Mouse (Mus musculus) brown adipose tissue, adult 24 weeks (tissue): Measurements from ENCODE around the gene D17H6S53E. TPM values are rescaled to one million over a fixed set of nuclear protein-coding genes. Genes with fewer than 3 reads are reported as not detected.

Source experiments
- H3K27ac ChIP-seq: fragments of 200-500 bp; replicated peaks from 2 replicates; pipeline ENCODE4 v1.5.1; 2012; ENCODE audit warnings: low read depth, mild to moderate bottlenecking, low read length
- H3K4me1 ChIP-seq: fragments of 200-500 bp; 2 replicates; pipeline ENCODE4 v1.6.1; 2012; ENCODE audit warnings: low read length, mixed read lengths; ENCODE audit not compliant: control insufficient read depth, insufficient read depth, insufficient read length
- H3K4me3 ChIP-seq: fragments of 200-500 bp; 2 replicates; pipeline ENCODE4 v1.5.1; 2012; ENCODE audit warnings: low read depth, mild to moderate bottlenecking, low read length, moderate library complexity; ENCODE audit not compliant: insufficient read depth
- polyA plus RNA-seq: library from polyadenylated mRNA; stranded (reverse); fragments of >200 nt; gene quantifications from 2 replicates; pipeline ENCODE4 v1.2.4, GENCODE M21; 2012; ENCODE audit not compliant: missing spikeins, insufficient read depth, insufficient read length

D17H6S53E gene
- polyA plus RNA-seq, 1 experiment: 12.8 TPM

GRCm38 (mm10) chr17:35092403-35093198 lies 33.6 kb upstream of the D17H6S53E start:
- H3K4me3 ChIP-seq: no peak overlapping the region
- H3K27ac ChIP-seq: no peak overlapping the region
- H3K4me1 ChIP-seq: no peaks in the 10 kb centered on the region; the same call in 1 of the 2 replicates

- no peak overlapping the region for H3K27ac ChIP-seq
- no peaks in the 10 kb centered on the region; the same call in 1 of the 2 replicates for H3K4me1 ChIP-seq
- H3K4me3 ChIP-seq: no peak overlapping the region
Measured at GRCm38 (mm10) chr17:35094475-35095365, 31.5 kb upstream of the D17H6S53E start.

GRCm38 (mm10) chr17:35096597-35096996 lies 29.6 kb upstream of the D17H6S53E start:
- no peaks in the 10 kb centered on the region for H3K4me1 ChIP-seq
- H3K4me3 ChIP-seq: no peak overlapping the region
- no peak overlapping the region for H3K27ac ChIP-seq

- Histone ChIP-seq H3K27ac (no peak overlapping the region), H3K4me1 (no peaks in the 10 kb centered on the region), H3K4me3 (no peak overlapping the region)
Measured at GRCm38 (mm10) chr17:35097164-35097655, 29.0 kb upstream of the D17H6S53E start.

GRCm38 (mm10) chr17:35100196-35100765 lies 25.9 kb upstream of the D17H6S53E start:
- no peak overlapping the region for H3K4me3 ChIP-seq
- H3K4me1 ChIP-seq: no peaks in the 10 kb centered on the region
- H3K27ac ChIP-seq: no peak overlapping the region

GRCm38 (mm10) chr17:35101161-35101560 lies 25.0 kb upstream of the D17H6S53E start:
- Histone ChIP-seq H3K4me1 (no peaks in the 10 kb centered on the region), H3K4me3 (no peak overlapping the region), H3K27ac (no peak overlapping the region)

- H3K4me1 ChIP-seq: no peaks in the 10 kb centered on the region
- H3K4me3 ChIP-seq: no peak overlapping the region
- no peak overlapping the region for H3K27ac ChIP-seq
Measured at GRCm38 (mm10) chr17:35102299-35102698, 23.9 kb upstream of the D17H6S53E start.

GRCm38 (mm10) chr17:35103221-35103690 lies 22.9 kb upstream of the D17H6S53E start:
- H3K4me3 ChIP-seq: no peak overlapping the region
- no peak overlapping the region for H3K27ac ChIP-seq
- H3K4me1 ChIP-seq: no peaks in the 10 kb centered on the region

- Histone ChIP-seq H3K4me3 (no peak overlapping the region), H3K4me1 (no peaks in the 10 kb centered on the region), H3K27ac (no peak overlapping the region)
Measured at GRCm38 (mm10) chr17:35104079-35104478, 22.1 kb upstream of the D17H6S53E start.

GRCm38 (mm10) chr17:35104754-35105153 lies 21.4 kb upstream of the D17H6S53E start:
- Histone ChIP-seq H3K4me3 (no peak overlapping the region), H3K4me1 (no peaks in the 10 kb centered on the region), H3K27ac (no peak overlapping the region)

- no peak overlapping the region for H3K4me3 ChIP-seq
- H3K4me1 ChIP-seq: no peaks in the 10 kb centered on the region
- H3K27ac ChIP-seq: no peak overlapping the region
Measured at GRCm38 (mm10) chr17:35105740-35106389, 20.3 kb upstream of the D17H6S53E start.

- Histone ChIP-seq H3K27ac (no peak overlapping the region), H3K4me1 (no peaks in the 10 kb centered on the region)
Measured at GRCm38 (mm10) chr17:35106522-35106921, 19.7 kb upstream of the D17H6S53E start.

GRCm38 (mm10) chr17:35108097-35108496 lies 18.1 kb upstream of the D17H6S53E start, which contains the start of gene Ly6g5c:
Gene Ly6g5c, plus strand, starts transcription at chr17:35108279.
- Histone ChIP-seq H3K4me1 (no peaks in the 10 kb centered on the region), H3K27ac (no peak within 1 kb of the TSS), H3K4me3 (no peak within 1 kb of the TSS)

More at GRCm38 (mm10) chr17:35106522-35106921, 19.7 kb upstream of the D17H6S53E start:
- H3K4me3 ChIP-seq: no peak overlapping the region

GRCm38 (mm10) chr17:35111774-35112173 lies 14.4 kb upstream of the D17H6S53E start:
- Histone ChIP-seq H3K4me1 (no peaks in the 10 kb centered on the region), H3K4me3 (no peak overlapping the region), H3K27ac (no peak overlapping the region)
